Mouse (Mus musculus) small intestine, adult 2 months (tissue): ENCODE measurements around the gene Schip1.

Experiments
- CTCF ChIP-seq: fragments of 200-500 bp; IDR thresholded peaks from 2 replicates; pipeline ENCODE4 v1.5.1; 2012; ENCODE audit warnings: low read depth, mild to moderate bottlenecking, control low read depth, inconsistent platforms, low read length, moderate library complexity, mixed read lengths; ENCODE audit not compliant: insufficient replicate concordance, insufficient read length; ENCODE audit errors: extremely low read depth
- POLR2A ChIP-seq: fragments of 200-500 bp; IDR thresholded peaks from 2 replicates; pipeline ENCODE4 v1.6.1; 2012; ENCODE audit warnings: low read depth, mild to moderate bottlenecking, control low read depth, inconsistent platforms, low read length, moderate library complexity

DNA sequence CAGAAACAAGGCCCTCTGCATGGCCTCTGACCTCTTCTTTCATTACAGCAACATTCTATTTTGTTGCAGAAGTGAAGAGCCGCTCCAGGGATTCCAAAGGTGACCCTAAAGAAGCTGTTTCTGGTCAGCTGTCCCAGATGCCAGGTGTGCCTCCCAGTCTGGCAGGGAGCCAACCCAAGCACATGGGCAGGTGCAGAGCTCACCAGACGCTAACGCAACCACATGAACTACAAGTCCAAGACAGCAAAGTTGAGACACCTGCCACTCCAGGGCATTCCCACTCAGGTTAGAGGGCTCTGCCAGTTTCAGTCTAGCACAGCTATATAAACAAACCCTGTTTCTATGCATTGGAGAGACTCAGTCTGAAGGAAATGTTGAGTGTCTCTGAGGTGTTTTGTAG lies 288.9 kb downstream of the Schip1 start:
- TF ChIP-seq POLR2A: no peak
- no peak for TF ChIP-seq CTCF
